Mouse (Mus musculus) heart, postnatal 25 days (tissue): ENCODE data around the gene Ccl2. TPM values are rescaled to one million over a fixed set of nuclear protein-coding genes. Genes with fewer than 3 reads are reported as not detected.

ENCODE experiments used
- DNase-seq: peaks from one replicate; pipeline ENCODE4 v3.0.0; 2022; ENCODE audit warnings: low spot score
- intact Hi-C: fragments of 180-260 bp; cut with DNase I; formaldehyde crosslinking; loops from one replicate; pipeline ENCODE4 v1.15.1; 2025
- total RNA-seq, 2 experiments: library from RNA; stranded (reverse); gene quantifications; 2 replicates each; pipeline ENCODE4 v1.2.3; 2021

The Ccl2 gene
- total RNA-seq, 2 experiments from 2014 or later: 1.2 to 1.3 TPM

GRCm38 (mm10) chr11:82032678-82033344 lies 2.6 kb upstream of the Ccl2 start:
- DNase-seq: peak; percentile 79
- intact Hi-C loops: no loop called here

- intact Hi-C loops: no loop called here
- no peak for DNase-seq
Observed at GRCm38 (mm10) chr11:82034446-82034845, 925 bp upstream of the Ccl2 start.

DNA sequence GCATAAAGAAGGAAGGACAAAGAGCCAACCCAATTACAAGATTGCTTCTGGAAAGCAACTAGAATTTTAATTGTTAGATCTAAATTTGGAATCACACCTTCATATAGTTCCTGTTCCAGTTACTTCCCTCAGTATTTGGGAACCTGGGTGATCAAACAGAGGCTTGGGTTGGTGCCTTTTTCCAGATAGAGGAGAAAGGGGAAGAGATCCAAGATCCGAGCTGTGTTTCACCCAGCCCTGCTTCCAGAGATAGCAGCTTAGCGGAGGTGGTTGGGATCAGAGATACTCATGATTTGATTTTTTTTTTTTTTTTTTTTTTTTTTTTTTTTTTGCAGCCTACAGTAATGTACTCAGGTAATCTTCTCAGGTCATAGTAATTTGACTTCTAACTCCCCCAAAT lies 486 bp downstream of the Ccl2 start:
- intact Hi-C loops: loop anchor here (5.0 kb wide), 1 partner anchor 39 kb away; no protein-coding TSS in a partner anchor
- no peak for DNase-seq

- no peak for DNase-seq
- intact Hi-C loops: loop anchor here (5.0 kb wide), 1 partner anchor 41 kb away; no protein-coding TSS in a partner anchor
Observed at GRCm38 (mm10) chr11:82038535-82038934, 3.2 kb downstream of the Ccl2 start, which contains the start of gene Gm17268. Gm17268 (minus strand) TSS chr11:82038562.

DNA sequence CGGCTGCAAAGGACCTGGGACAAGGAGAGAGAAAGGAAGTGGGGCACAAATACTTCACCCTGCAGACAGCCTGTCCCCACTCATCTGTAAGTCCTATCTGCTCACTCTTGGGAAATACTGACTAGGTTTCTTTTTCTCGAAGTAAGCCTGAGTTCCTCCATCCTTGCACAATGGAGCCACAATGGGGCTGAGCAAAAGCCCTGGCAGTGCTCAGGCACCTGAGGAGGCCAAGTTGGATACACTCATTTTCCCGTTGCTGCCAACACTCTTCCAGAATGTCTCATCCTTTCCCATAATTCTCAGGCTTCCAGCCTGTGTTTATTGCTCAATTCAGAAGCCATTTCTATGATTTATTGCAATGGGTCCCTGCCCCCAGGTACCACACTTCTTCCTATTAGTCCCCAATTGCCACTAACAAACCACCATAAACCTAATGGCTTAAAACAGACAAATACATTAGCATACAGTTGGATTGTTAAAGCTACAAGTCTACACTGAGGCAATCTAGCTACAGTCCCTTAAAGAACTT lies 3.8 kb downstream of the Ccl2 start:
- DNase-seq: peak; percentile 33
- intact Hi-C loops: loop anchor here (5.0 kb wide), 1 partner anchor 42 kb away; no protein-coding TSS in a partner anchor

GRCm38 (mm10) chr11:82041671-82042080 lies 6.3 kb downstream of the Ccl2 start:
- intact Hi-C loops: no loop called here
- no peak for DNase-seq

GRCm38 (mm10) chr11:82045471-82045870 lies 10.1 kb downstream of the Ccl2 start, which contains the start of gene Ccl7:
Ccl7 (plus strand) TSS chr11:82045712.
- DNase-seq: peak; percentile 37
- intact Hi-C loops: no loop called here

DNA sequence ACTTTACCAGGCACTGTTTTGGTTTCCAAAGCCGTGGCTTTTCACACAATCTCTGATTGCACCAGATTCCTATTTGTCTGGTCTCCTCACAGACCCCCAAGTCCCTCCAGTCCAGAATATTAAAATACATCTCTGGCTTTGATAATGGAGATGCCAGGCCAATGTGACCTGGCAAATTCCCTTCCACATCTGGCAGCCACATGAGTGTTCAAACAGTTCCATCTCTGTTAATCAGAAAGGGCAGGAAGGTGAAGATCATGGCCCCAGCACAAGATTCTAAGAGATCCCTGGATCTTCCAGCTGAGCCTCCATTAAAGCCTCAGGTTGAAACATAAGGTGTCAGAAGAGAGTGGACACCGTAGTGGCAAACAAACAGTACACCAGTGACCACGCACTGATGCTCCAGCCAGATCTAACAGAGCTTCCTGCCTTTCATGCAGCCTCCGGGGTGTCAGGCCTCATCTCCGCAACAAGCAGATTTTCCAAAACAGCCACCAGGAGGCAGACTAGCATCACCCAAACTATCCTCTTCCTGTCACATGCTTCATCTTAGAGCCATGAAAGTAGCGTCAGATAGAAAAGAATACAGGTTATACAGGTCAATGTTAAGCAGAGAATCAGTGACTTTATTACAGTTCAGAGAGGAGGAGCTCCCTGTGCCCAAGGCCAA lies 12.5 kb downstream of the Ccl2 start:
- intact Hi-C loops: loop anchor here (1.0 kb wide), 1 partner anchor 129 kb away; no protein-coding TSS in a partner anchor
- DNase-seq: no peak

GRCm38 (mm10) chr11:82053849-82054248 lies 18.5 kb downstream of the Ccl2 start:
- intact Hi-C loops: no loop called here
- no peak for DNase-seq

- DNase-seq: no peak
- intact Hi-C loops: no loop called here
Observed at GRCm38 (mm10) chr11:82057646-82058045, 22.3 kb downstream of the Ccl2 start, which contains the start of gene Ccl11. Ccl11 (plus strand) TSS chr11:82057823.

- DNase-seq: no peak
- intact Hi-C loops: no loop called here
Observed at GRCm38 (mm10) chr11:82062226-82062625, 26.9 kb downstream of the Ccl2 start.

GRCm38 (mm10) chr11:82063454-82063853 lies 28.1 kb downstream of the Ccl2 start:
- intact Hi-C loops: no loop called here
- no peak for DNase-seq

DNA sequence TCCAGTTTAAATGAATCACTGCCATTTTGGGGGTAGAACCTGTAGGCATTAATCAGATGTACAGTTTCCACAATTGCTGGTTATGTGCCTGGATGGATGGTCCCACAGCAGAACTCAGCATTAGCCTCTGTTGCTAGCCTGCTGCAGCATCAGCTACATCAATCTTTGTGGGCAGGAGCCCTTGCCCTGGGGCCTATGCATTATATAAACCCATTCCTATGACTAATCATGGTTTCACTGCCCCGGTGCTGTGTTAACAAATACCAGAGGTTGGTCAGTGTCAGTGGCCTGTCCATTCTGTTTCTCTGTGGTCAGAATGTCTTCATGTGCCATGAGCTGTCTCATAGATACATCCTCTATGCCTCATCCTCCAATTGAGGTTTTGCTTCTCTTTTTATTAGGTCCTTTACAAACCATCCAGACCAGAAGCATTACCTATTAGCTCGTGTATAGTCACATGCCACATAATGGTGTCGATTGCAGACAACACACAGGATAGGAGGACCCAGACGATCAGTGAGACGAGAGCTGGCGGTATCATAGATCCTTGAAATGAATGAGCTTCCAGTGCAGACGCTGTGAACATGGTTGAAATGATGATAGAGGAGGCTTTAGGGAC lies 31.7 kb downstream of the Ccl2 start:
- intact Hi-C loops: no loop called here
- no peak for DNase-seq

GRCm38 (mm10) chr11:82071076-82071475 lies 35.7 kb downstream of the Ccl2 start:
- DNase-seq: peak; percentile 47
- intact Hi-C loops: no loop called here

DNA sequence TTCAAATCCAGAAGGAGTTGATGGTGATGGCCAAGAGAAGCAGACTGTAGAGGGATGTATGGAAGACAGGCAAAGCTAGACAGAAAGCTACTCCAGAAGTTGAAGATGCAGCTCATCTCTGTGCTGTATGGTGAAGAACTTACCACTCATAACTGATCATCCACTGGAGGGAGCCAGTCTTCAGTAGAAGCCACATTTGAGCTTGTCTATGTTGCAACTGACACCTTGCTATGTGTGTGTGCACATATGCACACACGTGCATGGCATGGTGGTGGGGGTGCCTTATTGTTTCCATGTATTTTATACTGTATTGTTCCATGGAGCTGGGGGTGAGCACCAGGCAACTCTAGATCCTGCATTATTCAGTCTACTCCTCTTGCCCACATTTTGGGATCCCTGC lies 37.0 kb downstream of the Ccl2 start:
- intact Hi-C loops: no loop called here
- DNase-seq: no peak

DNA sequence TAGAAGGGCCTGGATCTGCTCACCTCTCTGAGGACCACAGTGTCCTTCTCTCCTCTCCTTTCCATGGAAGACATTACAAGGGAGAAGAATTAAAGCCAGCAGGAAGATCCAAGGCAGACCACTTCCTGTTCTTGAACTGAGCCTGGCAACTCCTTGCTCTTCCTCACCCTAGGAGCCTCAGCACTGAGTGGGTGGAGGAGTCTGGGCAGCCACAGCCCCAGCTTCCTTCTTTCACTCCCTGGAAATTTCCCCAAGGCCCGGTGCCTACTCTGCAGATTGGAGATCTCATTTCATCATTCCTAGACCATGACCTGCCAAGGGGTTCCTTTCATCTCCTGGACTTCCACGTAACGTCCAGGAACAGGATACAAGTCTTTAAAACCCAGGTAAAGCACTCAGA lies 37.6 kb downstream of the Ccl2 start:
- no peak for DNase-seq
- intact Hi-C loops: no loop called here

- intact Hi-C loops: no loop called here
- no peak for DNase-seq
Observed at GRCm38 (mm10) chr11:82073686-82074085, 38.3 kb downstream of the Ccl2 start.

GRCm38 (mm10) chr11:82077031-82077430 lies 41.7 kb downstream of the Ccl2 start:
- intact Hi-C loops: no loop called here

DNA sequence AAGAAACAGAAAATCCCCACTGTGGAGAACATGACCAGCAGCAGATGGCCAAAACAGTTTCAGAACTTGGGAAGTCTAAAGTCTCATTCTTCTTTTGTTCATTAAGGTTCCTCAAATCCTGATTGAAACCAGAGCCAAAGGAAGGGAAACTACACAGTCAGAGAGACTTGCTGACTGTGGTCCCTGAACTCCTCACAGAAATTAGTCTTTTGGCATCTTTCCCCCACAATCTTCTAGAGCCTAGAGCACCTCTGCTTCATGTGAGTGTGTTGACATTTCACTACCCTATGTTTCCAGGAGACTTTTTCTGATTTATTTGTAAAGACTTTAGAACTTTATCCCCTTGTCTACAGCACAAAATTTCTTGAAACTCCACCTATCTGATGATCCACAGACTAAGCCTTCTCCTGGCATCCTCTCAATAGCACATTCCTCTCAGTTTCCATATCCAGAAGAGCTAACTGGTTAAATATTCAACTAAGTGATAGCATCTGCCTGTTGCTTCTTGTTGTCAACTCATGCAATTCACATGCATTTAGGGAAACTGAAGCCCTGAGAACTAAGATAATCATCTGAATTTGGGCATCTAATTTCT lies 42.9 kb downstream of the Ccl2 start:
- intact Hi-C loops: no loop called here
- no peak for DNase-seq

More at GRCm38 (mm10) chr11:82077031-82077430, 41.7 kb downstream of the Ccl2 start:
- DNase-seq: no peak

- DNase-seq: no peak
Observed at GRCm38 (mm10) chr11:82080865-82081264, 45.5 kb downstream of the Ccl2 start.

More at GRCm38 (mm10) chr11:82080865-82081264, 45.5 kb downstream of the Ccl2 start:
- intact Hi-C loops: no loop called here
